Mouse (Mus musculus): ENCODE measurements around the gene C1qc. TPM values are rescaled to one million over a fixed set of nuclear protein-coding genes. Genes with fewer than 3 reads are reported as not detected.

C1qc gene
- polyA plus RNA-seq, 1 experiment from 2014 or later = 34.2 TPM

DNA sequence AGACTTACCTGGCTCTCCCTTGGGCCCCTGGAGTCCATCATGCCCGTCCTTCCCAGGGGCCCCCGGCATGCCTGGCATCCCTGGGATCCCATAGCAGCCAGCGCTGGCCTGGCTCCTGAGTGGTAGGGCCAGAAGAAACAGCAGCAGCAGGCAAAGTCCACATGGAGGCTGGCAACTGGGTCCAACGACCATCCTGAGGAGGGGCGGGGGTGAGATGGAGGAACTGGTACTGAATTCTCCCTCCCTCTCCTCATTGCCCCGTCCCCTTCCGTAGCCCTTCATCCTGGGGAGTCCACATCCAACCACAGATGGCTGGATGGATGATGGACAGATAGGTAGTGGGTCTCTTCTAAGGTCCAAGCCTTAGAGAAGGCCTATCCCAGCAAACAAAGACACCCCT is 494 bp downstream of the C1qc start:
- no peaks in the 10 kb centered on the region for H3K36me3 ChIP-seq (ENCODE audit: control insufficient read depth, insufficient read depth, low read length)
- WGBS = 48% methylated on average over 7 of the region's 7 CpGs
- H3K9me3 ChIP-seq (ENCODE audit: control insufficient read depth, low read depth, low read length) = no peaks in the 10 kb centered on the region
- no peak for ATAC-seq (ENCODE audit: insufficient number of reproducible peaks, insufficient read depth, low FRiP score, low read depth)
- H3K4me2 ChIP-seq (replicated peaks; ENCODE audit: low read depth, low read length) = no peak overlapping the region
- no peak overlapping the region for H3K4me3 ChIP-seq (ENCODE audit: low read depth, low read length)
- H3K4me1 ChIP-seq (ENCODE audit: control insufficient read depth, insufficient read depth, low read length) = peaks cover 7% of the 10 kb centered on the region; the same call in 1 of the 2 replicates
- H3K27ac ChIP-seq (ENCODE audit: low read length) = no peak overlapping the region
- no peak overlapping the region for H3K9ac ChIP-seq (replicated peaks; ENCODE audit: low read depth, low read length)
- H3K27me3 ChIP-seq (ENCODE audit: control insufficient read depth, insufficient read depth, low read length) = no peaks in the 10 kb centered on the region

DNA sequence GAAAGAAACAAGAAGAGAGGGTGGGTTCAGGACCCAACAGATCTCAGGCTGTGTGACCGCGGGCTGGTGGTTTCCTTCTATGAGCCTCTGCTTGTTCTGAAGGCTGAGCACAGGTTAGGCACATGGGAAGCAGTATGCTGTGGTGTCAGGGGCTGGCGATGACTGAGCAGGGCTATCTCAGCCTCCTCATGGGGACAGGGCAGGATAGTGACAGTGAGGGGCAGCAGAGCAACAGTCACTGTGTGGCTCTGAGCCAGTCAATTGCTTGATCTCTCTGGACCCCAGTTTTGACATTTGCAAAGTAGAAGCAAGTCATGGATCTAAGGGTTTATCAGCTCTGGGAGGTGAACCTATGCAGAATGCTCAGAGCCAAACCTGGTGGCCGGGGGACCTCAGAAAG is 1.8 kb downstream of the C1qc start:
- no peak overlapping the region for H3K4me2 ChIP-seq (replicated peaks; ENCODE audit: low read depth, low read length)
- peaks cover 4% of the 10 kb centered on the region; the same call in 1 of the 2 replicates for H3K4me1 ChIP-seq (ENCODE audit: control insufficient read depth, insufficient read depth, low read length)
- ATAC-seq (ENCODE audit: insufficient number of reproducible peaks, insufficient read depth, low FRiP score, low read depth) = no peak
- H3K4me3 ChIP-seq (ENCODE audit: low read depth, low read length) = no peak overlapping the region
- H3K27ac ChIP-seq (ENCODE audit: low read length) = no peak overlapping the region
- H3K36me3 ChIP-seq (ENCODE audit: control insufficient read depth, insufficient read depth, low read length) = no peaks in the 10 kb centered on the region
- no peaks in the 10 kb centered on the region for H3K27me3 ChIP-seq (ENCODE audit: control insufficient read depth, insufficient read depth, low read length)
- no peak overlapping the region for H3K9ac ChIP-seq (replicated peaks; ENCODE audit: low read depth, low read length)
- 81% methylated on average over 4 of the region's 4 CpGs for WGBS
- H3K9me3 ChIP-seq (ENCODE audit: control insufficient read depth, low read depth, low read length) = no peaks in the 10 kb centered on the region

DNA sequence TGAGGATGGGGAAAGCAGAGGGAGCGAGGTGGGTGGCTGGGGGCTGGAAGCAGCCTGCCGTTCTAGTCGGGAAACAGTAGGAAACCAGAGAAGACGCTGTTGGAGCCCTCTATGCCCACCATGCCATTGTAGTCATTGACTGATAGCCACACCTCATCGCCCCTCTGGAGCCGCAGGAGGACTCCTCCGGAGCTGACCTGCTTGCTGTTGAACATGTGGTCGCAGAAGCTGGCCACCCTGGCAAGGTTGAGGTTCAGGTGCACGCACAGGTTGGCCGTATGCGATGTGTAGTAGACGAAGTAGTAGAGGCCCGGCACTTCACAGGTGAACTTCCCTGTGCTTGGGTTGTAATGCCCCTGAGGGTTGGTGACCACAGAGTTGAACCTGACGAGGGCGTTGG is 2.9 kb downstream of the C1qc start:
- Histone ChIP-seq H3K36me3 (ENCODE audit: control insufficient read depth, insufficient read depth, low read length) (no peaks in the 10 kb centered on the region), H3K27me3 (ENCODE audit: control insufficient read depth, insufficient read depth, low read length) (no peaks in the 10 kb centered on the region), H3K9ac (replicated peaks; ENCODE audit: low read depth, low read length) (no peak overlapping the region), H3K27ac (ENCODE audit: low read length) (no peak overlapping the region), H3K4me2 (replicated peaks; ENCODE audit: low read depth, low read length) (no peak overlapping the region), H3K4me3 (ENCODE audit: low read depth, low read length) (no peak overlapping the region), H3K9me3 (ENCODE audit: control insufficient read depth, low read depth, low read length) (no peaks in the 10 kb centered on the region), H3K4me1 (ENCODE audit: control insufficient read depth, insufficient read depth, low read length) (no peaks in the 10 kb centered on the region)
- no peak for ATAC-seq (ENCODE audit: insufficient number of reproducible peaks, insufficient read depth, low FRiP score, low read depth)
- 85% methylated on average over 15 of the region's 15 CpGs for WGBS

DNA sequence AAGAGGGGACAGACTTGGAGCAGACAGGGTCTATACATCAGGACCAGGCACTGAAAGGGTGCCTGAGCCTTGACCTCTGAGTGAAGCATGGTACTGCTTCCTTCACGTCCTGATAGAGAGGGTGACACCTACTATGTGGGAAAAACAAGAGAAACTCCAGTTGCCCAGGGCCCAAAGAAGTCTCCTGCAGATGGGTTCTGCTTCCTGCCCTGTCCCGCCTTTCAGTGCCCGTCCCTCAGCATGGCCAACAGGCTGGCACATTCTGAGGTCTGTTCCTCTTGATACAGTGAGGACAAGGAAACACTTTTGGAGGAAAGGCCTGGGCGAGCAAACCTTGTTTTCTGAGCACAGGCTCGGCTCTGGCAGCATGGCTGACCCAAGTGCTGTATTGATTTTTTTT is 5.2 kb downstream of the C1qc start:
- H3K9ac ChIP-seq (replicated peaks; ENCODE audit: low read depth, low read length) = no peak overlapping the region
- H3K9me3 ChIP-seq (ENCODE audit: control insufficient read depth, low read depth, low read length) = no peaks in the 10 kb centered on the region
- no peaks in the 10 kb centered on the region for H3K4me1 ChIP-seq (ENCODE audit: control insufficient read depth, insufficient read depth, low read length)
- no peak for ATAC-seq (ENCODE audit: insufficient number of reproducible peaks, insufficient read depth, low FRiP score, low read depth)
- no peak overlapping the region for H3K27ac ChIP-seq (ENCODE audit: low read length)
- no peak overlapping the region for H3K4me2 ChIP-seq (replicated peaks; ENCODE audit: low read depth, low read length)
- H3K36me3 ChIP-seq (ENCODE audit: control insufficient read depth, insufficient read depth, low read length) = no peaks in the 10 kb centered on the region
- no peaks in the 10 kb centered on the region for H3K27me3 ChIP-seq (ENCODE audit: control insufficient read depth, insufficient read depth, low read length)
- WGBS = 54% methylated on average over 5 of the region's 5 CpGs
- H3K4me3 ChIP-seq (ENCODE audit: low read depth, low read length) = no peak overlapping the region

DNA sequence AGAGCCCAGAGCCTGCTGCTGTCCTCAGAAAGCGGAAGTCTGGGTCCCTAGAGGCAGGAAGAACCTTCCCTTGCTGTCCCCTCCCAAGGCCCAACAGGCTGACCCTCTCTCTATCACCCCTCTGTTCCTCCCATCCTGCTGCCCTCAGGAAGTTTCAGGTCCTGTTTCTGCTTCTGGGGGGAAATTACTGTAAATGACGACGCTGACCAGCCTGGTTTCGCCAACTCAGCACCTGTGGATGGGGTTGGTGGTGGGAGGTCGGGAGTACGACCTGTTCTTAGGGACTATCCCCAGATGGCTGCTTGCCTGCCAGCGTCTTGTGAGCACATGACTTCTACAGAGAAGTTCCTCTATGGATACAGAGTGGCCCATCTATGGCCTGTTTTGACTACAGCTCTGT is 6.8 kb downstream of the C1qc start, which contains the start of gene C1qb:
Gene C1qb, minus strand, starts transcription at position 87 of the 400 bp plus-strand sequence.
- H3K27ac ChIP-seq (ENCODE audit: low read length) = no peak within 1 kb of the TSS
- WGBS = 64% methylated on average over 7 of the region's 7 CpGs
- no peak for ATAC-seq (ENCODE audit: insufficient number of reproducible peaks, insufficient read depth, low FRiP score, low read depth)
- no peak within 1 kb of the TSS for H3K4me3 ChIP-seq (ENCODE audit: low read depth, low read length)
- H3K27me3 ChIP-seq (ENCODE audit: control insufficient read depth, insufficient read depth, low read length) = no peaks in the 10 kb centered on the region
- H3K9ac ChIP-seq (replicated peaks; ENCODE audit: low read depth, low read length) = no peak within 1 kb of the TSS
- H3K9me3 ChIP-seq (ENCODE audit: control insufficient read depth, low read depth, low read length) = no peaks in the 10 kb centered on the region
- no peaks in the 10 kb centered on the region for H3K36me3 ChIP-seq (ENCODE audit: control insufficient read depth, insufficient read depth, low read length)
- H3K4me1 ChIP-seq (ENCODE audit: control insufficient read depth, insufficient read depth, low read length) = no peaks in the 10 kb centered on the region
- H3K4me2 ChIP-seq (replicated peaks; ENCODE audit: low read depth, low read length) = no peak within 1 kb of the TSS

DNA sequence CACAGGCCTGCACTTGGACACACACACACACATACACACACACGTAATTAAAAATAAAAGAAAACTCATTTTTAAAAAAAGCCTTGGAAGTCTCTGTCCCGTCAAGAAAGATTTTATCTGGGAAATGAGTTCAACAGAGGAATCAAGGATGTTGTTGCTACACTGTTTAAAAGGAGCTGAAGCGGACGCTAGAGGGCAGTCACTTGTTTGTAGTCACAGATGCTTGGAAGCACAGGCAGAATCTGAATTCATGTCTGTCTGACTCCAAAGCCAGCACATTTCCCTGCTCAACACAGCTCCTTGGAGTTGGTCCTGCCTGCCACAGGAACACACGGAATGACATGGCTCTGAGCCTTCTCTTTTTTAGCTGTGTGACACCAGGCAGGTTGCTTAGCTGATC is 14.3 kb downstream of the C1qc start:
- Histone ChIP-seq H3K9me3 (ENCODE audit: control insufficient read depth, low read depth, low read length) (no peaks in the 10 kb centered on the region), H3K36me3 (ENCODE audit: control insufficient read depth, insufficient read depth, low read length) (no peaks in the 10 kb centered on the region), H3K27ac (ENCODE audit: low read length) (no peak overlapping the region), H3K4me2 (replicated peaks; ENCODE audit: low read depth, low read length) (no peak overlapping the region), H3K4me3 (ENCODE audit: low read depth, low read length) (no peak overlapping the region), H3K9ac (replicated peaks; ENCODE audit: low read depth, low read length) (no peak overlapping the region), H3K27me3 (ENCODE audit: control insufficient read depth, insufficient read depth, low read length) (no peaks in the 10 kb centered on the region), H3K4me1 (ENCODE audit: control insufficient read depth, insufficient read depth, low read length) (no peaks in the 10 kb centered on the region)
- WGBS = 24% methylated on average over 5 of the region's 5 CpGs
- no peak for ATAC-seq (ENCODE audit: insufficient number of reproducible peaks, insufficient read depth, low FRiP score, low read depth)

DNA sequence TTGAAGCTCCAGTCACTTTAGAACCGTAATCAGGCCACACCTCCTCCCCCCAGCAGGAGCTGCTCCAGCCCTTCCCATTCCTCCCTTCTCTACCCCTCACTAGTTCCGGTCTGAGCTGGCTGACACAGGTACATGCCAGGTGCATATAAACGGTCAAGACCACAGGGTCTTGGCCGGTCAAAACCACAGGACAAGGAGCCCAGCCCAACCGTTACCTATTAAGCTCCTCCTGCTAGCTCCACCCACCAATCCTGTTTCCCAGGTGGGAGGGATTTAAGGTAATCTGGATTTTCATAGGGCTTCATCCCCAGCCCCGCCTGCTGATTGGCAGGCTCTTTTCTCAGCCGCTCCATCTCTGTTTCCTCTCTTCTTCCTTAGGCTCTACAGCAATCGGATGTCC is 14.7 kb downstream of the C1qc start:
- no peak for ATAC-seq (ENCODE audit: insufficient number of reproducible peaks, insufficient read depth, low FRiP score, low read depth)
- Histone ChIP-seq H3K9ac (replicated peaks; ENCODE audit: low read depth, low read length) (no peak overlapping the region), H3K27ac (ENCODE audit: low read length) (no peak overlapping the region), H3K4me3 (ENCODE audit: low read depth, low read length) (no peak overlapping the region), H3K36me3 (ENCODE audit: control insufficient read depth, insufficient read depth, low read length) (no peaks in the 10 kb centered on the region), H3K9me3 (ENCODE audit: control insufficient read depth, low read depth, low read length) (no peaks in the 10 kb centered on the region), H3K4me2 (replicated peaks; ENCODE audit: low read depth, low read length) (no peak overlapping the region), H3K4me1 (ENCODE audit: control insufficient read depth, insufficient read depth, low read length) (no peaks in the 10 kb centered on the region), H3K27me3 (ENCODE audit: control insufficient read depth, insufficient read depth, low read length) (no peaks in the 10 kb centered on the region)
- WGBS = 50% methylated on average over 8 of the region's 8 CpGs

DNA sequence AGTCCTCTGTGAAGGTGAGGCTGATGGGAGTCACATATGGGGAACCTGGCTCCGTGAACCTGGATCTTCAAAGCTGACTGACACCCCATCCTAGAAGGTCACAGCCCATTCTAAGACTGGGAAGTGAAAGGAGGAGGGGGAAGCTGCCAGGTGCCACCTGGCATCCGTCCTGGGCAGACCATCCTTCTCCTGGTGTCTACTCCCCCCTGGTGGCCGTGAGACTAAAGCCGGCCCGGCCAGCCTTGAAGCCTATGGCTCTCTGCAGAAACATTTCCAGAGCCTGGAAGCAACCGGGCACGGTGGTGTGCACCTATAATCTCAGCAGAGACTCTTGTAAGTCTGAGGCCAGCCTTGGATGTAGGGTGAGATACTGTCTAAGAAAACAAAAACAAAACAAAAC is 15.9 kb downstream of the C1qc start:
- H3K4me3 ChIP-seq (ENCODE audit: low read depth, low read length) = no peak overlapping the region
- WGBS = 18% methylated on average over 7 of the region's 7 CpGs
- H3K9me3 ChIP-seq (ENCODE audit: control insufficient read depth, low read depth, low read length) = no peaks in the 10 kb centered on the region
- no peaks in the 10 kb centered on the region for H3K27me3 ChIP-seq (ENCODE audit: control insufficient read depth, insufficient read depth, low read length)
- H3K27ac ChIP-seq (ENCODE audit: low read length) = no peak overlapping the region
- H3K36me3 ChIP-seq (ENCODE audit: control insufficient read depth, insufficient read depth, low read length) = no peaks in the 10 kb centered on the region
- H3K9ac ChIP-seq (replicated peaks; ENCODE audit: low read depth, low read length) = no peak overlapping the region
- no peaks in the 10 kb centered on the region for H3K4me1 ChIP-seq (ENCODE audit: control insufficient read depth, insufficient read depth, low read length)
- H3K4me2 ChIP-seq (replicated peaks; ENCODE audit: low read depth, low read length) = no peak overlapping the region
- ATAC-seq (ENCODE audit: insufficient number of reproducible peaks, insufficient read depth, low FRiP score, low read depth) = no peak

DNA sequence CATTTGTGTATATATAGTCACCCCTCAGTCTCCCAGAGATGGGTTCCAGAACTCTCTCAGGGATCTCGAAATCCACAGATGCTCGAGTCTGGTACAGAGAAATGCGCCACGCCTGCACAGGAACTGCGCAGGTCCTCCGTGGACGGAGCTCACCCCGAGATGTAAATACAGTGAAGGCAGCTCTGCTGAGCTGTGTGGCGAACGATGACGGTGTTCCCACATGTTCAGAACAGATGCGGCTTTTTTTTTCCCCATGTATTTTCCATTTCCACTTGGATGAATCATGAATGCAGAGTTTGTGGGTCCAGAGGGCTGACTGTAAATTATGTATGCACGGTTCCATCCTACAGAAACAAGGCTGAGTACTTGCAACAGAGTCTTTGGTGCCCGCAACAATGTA is 17.9 kb downstream of the C1qc start:
- 86% methylated on average over 14 of the region's 14 CpGs for WGBS
- Histone ChIP-seq H3K4me2 (replicated peaks; ENCODE audit: low read depth, low read length) (no peak overlapping the region), H3K4me1 (ENCODE audit: control insufficient read depth, insufficient read depth, low read length) (no peaks in the 10 kb centered on the region), H3K27me3 (ENCODE audit: control insufficient read depth, insufficient read depth, low read length) (no peaks in the 10 kb centered on the region), H3K4me3 (ENCODE audit: low read depth, low read length) (no peak overlapping the region), H3K36me3 (ENCODE audit: control insufficient read depth, insufficient read depth, low read length) (no peaks in the 10 kb centered on the region), H3K27ac (ENCODE audit: low read length) (no peak overlapping the region), H3K9me3 (ENCODE audit: control insufficient read depth, low read depth, low read length) (no peaks in the 10 kb centered on the region), H3K9ac (replicated peaks; ENCODE audit: low read depth, low read length) (no peak overlapping the region)
- no peak for ATAC-seq (ENCODE audit: insufficient number of reproducible peaks, insufficient read depth, low FRiP score, low read depth)
